Mouse (Mus musculus): ENCODE measurements around the gene B3glct. TPM values are rescaled to one million over a fixed set of nuclear protein-coding genes. Genes with fewer than 3 reads are reported as not detected.
A peak's percentile ranks its signal among the peaks of the same experiment; 100 is the strongest.

B3glct gene
- total RNA-seq, 1 experiment: 6.0 TPM

DNA sequence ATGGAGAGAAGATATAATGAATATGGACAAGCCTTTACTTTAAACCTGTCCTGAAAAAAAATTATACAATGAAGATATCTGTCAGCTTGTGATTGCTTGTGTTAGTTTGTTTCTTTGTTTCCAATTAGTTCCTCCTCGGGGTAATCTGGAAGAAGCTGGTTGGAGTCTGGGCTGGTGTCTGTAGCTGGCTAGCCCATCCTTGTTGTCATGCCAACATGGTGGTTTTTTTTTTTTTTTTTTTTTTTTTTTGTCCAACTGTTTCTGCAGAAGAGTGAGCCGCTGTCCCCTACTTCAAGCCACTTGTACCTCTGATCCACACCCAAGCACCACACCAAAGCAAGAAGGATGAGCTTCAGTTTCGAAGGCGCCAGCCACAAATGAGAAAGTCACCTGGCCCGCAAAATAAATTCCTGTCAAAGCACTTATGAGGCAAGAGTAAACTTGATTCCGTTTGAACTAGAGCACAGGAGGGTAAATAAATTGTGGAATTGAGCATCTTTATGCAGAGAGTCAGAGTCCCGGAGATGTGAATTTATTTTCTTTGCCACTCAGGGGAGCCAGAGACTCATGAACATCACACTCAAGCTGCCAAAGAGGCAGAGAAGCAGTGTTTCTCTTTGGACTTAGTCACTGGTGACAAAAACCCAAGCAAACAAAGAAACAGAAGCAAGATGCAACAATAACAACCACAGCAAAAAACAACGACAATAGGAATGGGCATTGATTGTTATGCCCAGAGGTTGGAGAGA, 30.5 kb upstream of the B3glct start:
- TF ChIP-seq HCFC1 (IDR thresholded peaks at IDR 0.05; ENCODE audit: borderline replicate concordance, insufficient read depth, low read length) (no peak), MAFK (IDR thresholded peaks at IDR 0.05; ENCODE audit: insufficient read depth, low read depth, low read length) (no peak), ZNF384 (IDR thresholded peaks at IDR 0.05; ENCODE audit: low read depth, low read length) (0 out of 2 replicates have a peak, but pooled peaks have one; percentile 52), CHD2 (IDR thresholded peaks at IDR 0.05; ENCODE audit: low read depth, low read length) (no peak), ZC3H11A (IDR thresholded peaks at IDR 0.05; ENCODE audit: borderline replicate concordance, low read depth, low read length) (no peak)
- in situ Hi-C loops (cut with MboI; ENCODE audit: low sequenced_read_pairs in 2 of 2, unreplicated experiment in 2 of 2): no loop called here
- Histone ChIP-seq H3K4me1 (ENCODE audit: control insufficient read depth in 2 of 2, insufficient read depth in 2 of 2, low read length in 2 of 2, poor library complexity in 1 of 2) (peaks cover 4 to 16% of the 10 kb centered on the region in 2 experiments; a peak in 3 of 4 replicates), H3K4me3 (ENCODE audit: insufficient read depth in 1 of 2, low read depth in 1 of 2, low read length in 2 of 2, poor library complexity in 1 of 2, severe bottlenecking in 1 of 2) (no peak overlapping the region), H3K9ac (ENCODE audit: insufficient read depth, low read depth, low read length, poor library complexity, severe bottlenecking) (no peak overlapping the region), H3K27ac (ENCODE audit: insufficient read depth, low read depth, low read length, poor library complexity, severe bottlenecking) (no peak overlapping the region), H3K9me3 (ENCODE audit: control insufficient read depth, insufficient read depth, low read depth, low read length) (no peaks in the 10 kb centered on the region), H3K36me3 (ENCODE audit: control insufficient read depth, insufficient read depth, low read length, poor library complexity, severe bottlenecking) (peaks cover 2% of the 10 kb centered on the region; the same call in 1 of the 2 replicates)
- no peak for DNase-seq (ENCODE audit: low read depth, low spot score)

DNA sequence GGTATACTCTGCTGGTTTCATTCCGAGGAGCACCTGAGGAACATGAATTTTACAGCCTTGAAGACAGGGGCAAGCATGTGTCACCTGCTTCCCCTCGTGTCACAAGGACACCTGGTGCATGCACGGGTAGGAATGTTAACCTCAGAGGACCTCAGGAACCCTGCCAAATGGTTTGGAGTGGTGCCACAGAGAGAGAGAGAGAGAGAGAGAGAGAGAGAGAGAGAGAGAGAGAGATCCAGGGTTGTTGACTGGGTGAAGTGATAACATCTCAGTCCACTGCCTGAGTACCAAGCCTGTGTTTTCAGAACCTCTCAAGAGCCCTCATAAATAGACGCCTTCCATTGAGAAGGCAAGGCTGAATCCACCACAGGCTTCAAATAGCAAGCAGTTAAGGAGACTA, 29.8 kb upstream of the B3glct start:
- H3K9me3 ChIP-seq (ENCODE audit: control insufficient read depth, insufficient read depth, low read depth, low read length): no peaks in the 10 kb centered on the region
- H3K36me3 ChIP-seq (ENCODE audit: control insufficient read depth, insufficient read depth, low read length, poor library complexity, severe bottlenecking): peaks cover 2% of the 10 kb centered on the region; the same call in 1 of the 2 replicates
- TF ChIP-seq CHD2 (IDR thresholded peaks at IDR 0.05; ENCODE audit: low read depth, low read length) (no peak), ZNF384 (IDR thresholded peaks at IDR 0.05; ENCODE audit: low read depth, low read length) (no peak), MAFK (IDR thresholded peaks at IDR 0.05; ENCODE audit: insufficient read depth, low read depth, low read length) (no peak), ZC3H11A (IDR thresholded peaks at IDR 0.05; ENCODE audit: borderline replicate concordance, low read depth, low read length) (no peak), HCFC1 (IDR thresholded peaks at IDR 0.05; ENCODE audit: borderline replicate concordance, insufficient read depth, low read length) (no peak)
- no peak for DNase-seq (ENCODE audit: low read depth, low spot score)
- in situ Hi-C loops (cut with MboI; ENCODE audit: low sequenced_read_pairs in 2 of 2, unreplicated experiment in 2 of 2): no loop called here
- H3K4me1 ChIP-seq (ENCODE audit: control insufficient read depth in 2 of 2, insufficient read depth in 2 of 2, low read length in 2 of 2, poor library complexity in 1 of 2): peaks cover 4 to 16% of the 10 kb centered on the region in 2 experiments; a peak in 3 of 4 replicates
- H3K4me3 ChIP-seq (ENCODE audit: insufficient read depth in 1 of 2, low read depth in 1 of 2, low read length in 2 of 2, poor library complexity in 1 of 2, severe bottlenecking in 1 of 2): no peak overlapping the region
- no peak overlapping the region for H3K27ac ChIP-seq (ENCODE audit: insufficient read depth, low read depth, low read length, poor library complexity, severe bottlenecking)
- no peak overlapping the region for H3K9ac ChIP-seq (ENCODE audit: insufficient read depth, low read depth, low read length, poor library complexity, severe bottlenecking)

DNA sequence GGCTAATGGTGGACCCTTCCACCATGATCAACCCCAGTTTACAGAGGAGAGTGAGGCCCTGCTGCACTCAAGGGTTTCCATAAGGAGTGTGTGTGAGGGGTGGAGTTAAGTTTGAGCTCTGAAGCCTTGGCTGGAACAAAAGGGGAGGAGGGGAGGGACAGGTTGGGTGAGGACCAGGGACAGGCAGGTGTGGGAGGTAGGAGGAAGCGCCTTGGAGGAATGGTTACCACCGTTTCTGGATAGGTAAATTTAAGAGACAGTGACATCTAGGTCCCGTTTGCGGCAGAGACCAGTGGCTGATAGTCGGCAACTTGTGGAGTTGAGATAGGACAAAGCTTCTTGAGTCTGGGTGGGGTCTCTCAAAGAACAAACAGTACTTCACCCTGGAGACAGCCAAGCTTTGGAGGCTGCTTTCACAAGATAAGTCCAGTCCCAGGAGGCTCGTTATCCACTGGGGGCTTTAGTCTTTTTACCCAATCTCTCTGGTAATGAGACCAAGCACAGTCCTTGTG, 29.1 kb upstream of the B3glct start:
- peaks cover under 1% of the 10 kb centered on the region; the same call in 1 of the 2 replicates for H3K36me3 ChIP-seq (ENCODE audit: control insufficient read depth, insufficient read depth, low read length, poor library complexity, severe bottlenecking)
- peak overlapping the region in 1 of 2 experiments; percentile 11; a peak in 2 of 4 replicates for H3K4me3 ChIP-seq (ENCODE audit: insufficient read depth in 1 of 2, low read depth in 1 of 2, low read length in 2 of 2, poor library complexity in 1 of 2, severe bottlenecking in 1 of 2)
- no peak overlapping the region for H3K9ac ChIP-seq (ENCODE audit: insufficient read depth, low read depth, low read length, poor library complexity, severe bottlenecking)
- H3K4me1 ChIP-seq (ENCODE audit: control insufficient read depth in 2 of 2, insufficient read depth in 2 of 2, low read length in 2 of 2, poor library complexity in 1 of 2): peaks cover 4 to 16% of the 10 kb centered on the region in 2 experiments; a peak in 3 of 4 replicates
- no peak overlapping the region for H3K27ac ChIP-seq (ENCODE audit: insufficient read depth, low read depth, low read length, poor library complexity, severe bottlenecking)
- H3K9me3 ChIP-seq (ENCODE audit: control insufficient read depth, insufficient read depth, low read depth, low read length): no peaks in the 10 kb centered on the region
- TF ChIP-seq ZNF384 (IDR thresholded peaks at IDR 0.05; ENCODE audit: low read depth, low read length) (no peak), HCFC1 (IDR thresholded peaks at IDR 0.05; ENCODE audit: borderline replicate concordance, insufficient read depth, low read length) (no peak), ZC3H11A (IDR thresholded peaks at IDR 0.05; ENCODE audit: borderline replicate concordance, low read depth, low read length) (no peak), CHD2 (IDR thresholded peaks at IDR 0.05; ENCODE audit: low read depth, low read length) (no peak), MAFK (IDR thresholded peaks at IDR 0.05; ENCODE audit: insufficient read depth, low read depth, low read length) (no peak)
- no peak for DNase-seq (ENCODE audit: low read depth, low spot score)
- in situ Hi-C loops (cut with MboI; ENCODE audit: low sequenced_read_pairs in 2 of 2, unreplicated experiment in 2 of 2): no loop called here

DNA sequence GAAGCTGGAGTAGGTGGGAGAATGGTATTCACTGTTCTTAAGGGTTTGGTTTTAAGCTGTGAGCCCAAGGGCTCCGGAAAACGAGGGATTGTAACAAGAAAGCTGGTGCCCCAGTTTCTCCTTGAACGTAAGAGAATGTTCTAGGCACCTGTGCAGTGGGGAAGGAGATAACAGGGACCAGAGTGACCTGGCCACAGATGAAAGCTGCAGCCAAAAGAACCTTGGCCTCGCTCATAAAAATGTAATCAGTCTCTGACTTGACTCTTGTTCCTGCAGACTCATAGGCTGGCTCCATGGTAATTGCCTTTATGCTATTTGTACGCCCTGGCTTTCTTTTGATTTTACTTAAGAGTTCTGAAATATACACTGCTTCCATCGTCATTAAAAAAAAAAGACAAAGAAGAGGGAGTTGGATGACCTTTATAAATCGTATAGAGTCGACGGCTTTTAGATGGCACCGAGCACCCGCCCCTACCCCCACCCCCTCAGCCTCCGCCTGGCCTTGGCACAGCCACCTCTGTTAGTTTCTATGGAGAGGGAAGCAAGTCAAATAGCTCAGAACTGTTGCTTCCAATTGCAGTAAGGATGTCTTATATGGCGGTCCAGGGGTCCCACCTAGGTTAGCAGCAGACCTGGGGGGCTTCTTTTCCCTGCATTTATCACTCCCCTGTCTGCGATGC, 28.4 kb upstream of the B3glct start:
- H3K9ac ChIP-seq (ENCODE audit: insufficient read depth, low read depth, low read length, poor library complexity, severe bottlenecking): no peak overlapping the region
- H3K9me3 ChIP-seq (ENCODE audit: control insufficient read depth, insufficient read depth, low read depth, low read length): no peaks in the 10 kb centered on the region
- in situ Hi-C loops (cut with MboI; ENCODE audit: low sequenced_read_pairs in 2 of 2, unreplicated experiment in 2 of 2): loop anchor here in 1 of 2 experiments (25.0 kb wide), 1 partner anchor 87 kb away; no protein-coding TSS in a partner anchor
- TF ChIP-seq HCFC1 (IDR thresholded peaks at IDR 0.05; ENCODE audit: borderline replicate concordance, insufficient read depth, low read length) (no peak), MAFK (IDR thresholded peaks at IDR 0.05; ENCODE audit: insufficient read depth, low read depth, low read length) (no peak), ZNF384 (IDR thresholded peaks at IDR 0.05; ENCODE audit: low read depth, low read length) (no peak)
- peaks cover 4 to 16% of the 10 kb centered on the region in 2 experiments; a peak in 3 of 4 replicates for H3K4me1 ChIP-seq (ENCODE audit: control insufficient read depth in 2 of 2, insufficient read depth in 2 of 2, low read length in 2 of 2, poor library complexity in 1 of 2)
- H3K27ac ChIP-seq (ENCODE audit: insufficient read depth, low read depth, low read length, poor library complexity, severe bottlenecking): no peak overlapping the region
- no peak overlapping the region; a peak in 2 of 4 replicates for H3K4me3 ChIP-seq (ENCODE audit: insufficient read depth in 1 of 2, low read depth in 1 of 2, low read length in 2 of 2, poor library complexity in 1 of 2, severe bottlenecking in 1 of 2)
- H3K36me3 ChIP-seq (ENCODE audit: control insufficient read depth, insufficient read depth, low read length, poor library complexity, severe bottlenecking): no peaks in the 10 kb centered on the region
- no peak for DNase-seq (ENCODE audit: low read depth, low spot score)
